Mouse (Mus musculus): Measurements from ENCODE around the gene Gpatch1.

DNA sequence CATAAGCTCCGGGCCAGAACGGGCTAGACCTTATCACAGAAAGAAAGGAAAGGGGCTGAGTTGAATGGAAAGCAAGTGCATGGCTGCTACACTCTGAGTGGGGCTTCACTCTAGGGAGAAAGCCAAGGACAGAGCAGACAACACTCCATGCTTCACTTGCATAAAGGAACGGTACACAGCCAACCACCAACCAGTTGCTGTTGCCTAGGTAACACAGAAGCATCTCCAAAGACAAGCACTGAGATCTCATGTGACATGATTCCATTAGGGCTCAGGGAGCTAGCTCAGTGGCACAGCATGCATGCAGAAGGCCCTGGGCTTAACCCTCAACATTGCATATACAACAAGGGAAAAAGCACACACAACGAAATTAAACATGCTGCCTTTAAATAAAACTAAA, 40.8 kb downstream of the Gpatch1 start:
- TF ChIP-seq CTCF (conservative IDR thresholded peaks at IDR 0.05; ENCODE audit: low read length) (no peak), POU5F1 (IDR thresholded peaks at IDR 0.05; ENCODE audit: borderline replicate concordance, low read length) (no peak), NANOG (IDR thresholded peaks at IDR 0.05; ENCODE audit: borderline replicate concordance, low read length) (no peak)
